In the genomic region with DNA sequence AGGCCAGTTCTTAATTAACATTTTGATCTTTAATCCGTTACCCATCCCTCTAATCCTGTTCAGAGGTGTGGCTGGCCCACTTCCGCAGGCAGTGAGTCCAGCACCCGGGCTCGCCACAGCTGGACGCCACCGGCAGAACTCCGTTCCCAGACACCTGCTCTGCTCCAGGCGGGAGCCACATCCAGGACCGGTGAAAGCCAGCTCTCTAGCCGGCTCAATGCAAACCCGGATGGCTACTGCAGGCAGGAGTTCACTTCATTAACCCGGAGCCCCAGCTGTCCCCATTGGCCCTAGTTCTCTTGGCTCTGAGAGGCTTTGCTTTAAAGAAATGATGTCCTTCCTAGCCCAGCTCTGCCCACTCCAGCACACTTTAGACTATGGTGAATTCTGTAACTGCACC, we compare ENCODE assay signal across 25 mouse cellular contexts.
DNase-seq lines count a peak whose midpoint lies in the region; ATAC-seq and TF ChIP-seq lines count a peak whose summit lies in the region.
"Had no signal": no experiment of that assay in that cellular context is flagged by ENCODE, and none has a peak within 500 bp of the region (broad histone marks: within the 10 kb centered on the region; RNA-seq: fewer than 3 reads in every experiment).

No protein-coding gene starts in this region.

- no peaks in the 10 kb centered on the region for H3K9me3 ChIP-seq in hindbrain, embryonic 13.5 days
- H3K9me3 ChIP-seq in hindbrain, embryonic 10.5 days, result no peaks in the 10 kb centered on the region
- H3K9me3 ChIP-seq in midbrain, embryonic 15.5 days, result no peaks in the 10 kb centered on the region
- H3K9me3 ChIP-seq: heart, embryonic 12.5 days; neural tube, embryonic 12.5 days had no signal

- no peak overlapping the region for H3K9ac ChIP-seq in hindbrain, embryonic 13.5 days
- no peak overlapping the region for H3K9ac ChIP-seq in midbrain, embryonic 15.5 days
- H3K9ac ChIP-seq: forebrain, postnatal 0 days; heart, embryonic 12.5 days; liver, embryonic 14.5 days; lung, embryonic 14.5 days; neural tube, embryonic 12.5 days had no signal

- no peak for TF ChIP-seq CTCF in lung, adult 2 months (IDR thresholded peaks at IDR 0.05; ENCODE audit: insufficient read depth, low read length)

- intact Hi-C loops in left cerebral cortex, postnatal 4 days (cut with DNase I), result no loop called here

- no peaks in the 10 kb centered on the region for H3K27me3 ChIP-seq in hindbrain, embryonic 13.5 days
- H3K27me3 ChIP-seq in hindbrain, embryonic 10.5 days (ENCODE audit: insufficient read depth, poor library complexity, severe bottlenecking), result no peaks in the 10 kb centered on the region
- no peaks in the 10 kb centered on the region for H3K27me3 ChIP-seq in midbrain, embryonic 15.5 days (replicated peaks)
- H3K27me3 ChIP-seq: CH12.LX; heart, embryonic 12.5 days; neural tube, embryonic 12.5 days had no signal

- H3K4me1 ChIP-seq in hindbrain, embryonic 13.5 days (replicated peaks), result peaks cover 58% of the 10 kb centered on the region
- H3K4me1 ChIP-seq in hindbrain, embryonic 10.5 days (replicated peaks), result peaks cover 83% of the 10 kb centered on the region
- peaks cover 32% of the 10 kb centered on the region for H3K4me1 ChIP-seq in midbrain, embryonic 15.5 days
- no peaks in the 10 kb centered on the region for H3K4me1 ChIP-seq in lung, adult 2 months (ENCODE audit: control insufficient read depth, insufficient read depth, low read length)

- no peak overlapping the region for H3K4me2 ChIP-seq in hindbrain, embryonic 13.5 days
- H3K4me2 ChIP-seq in midbrain, embryonic 15.5 days, result no peak overlapping the region
- H3K4me2 ChIP-seq: heart, embryonic 12.5 days; lung, embryonic 14.5 days; neural tube, embryonic 12.5 days had no signal

- no peak for TF ChIP-seq POLR2A in lung, adult 2 months (IDR thresholded peaks at IDR 0.05; ENCODE audit: borderline replicate concordance, extremely low read depth, low read depth, low read length)

- no peaks in the 10 kb centered on the region for H3K36me3 ChIP-seq in hindbrain, embryonic 13.5 days
- peaks cover 15% of the 10 kb centered on the region; the same call in 1 of the 2 replicates for H3K36me3 ChIP-seq in hindbrain, embryonic 10.5 days
- H3K36me3 ChIP-seq in midbrain, embryonic 15.5 days (replicated peaks), result no peaks in the 10 kb centered on the region
- H3K36me3 ChIP-seq: heart, embryonic 12.5 days; neural tube, embryonic 12.5 days had no signal

- H3K27ac ChIP-seq in hindbrain, embryonic 13.5 days, result no peak overlapping the region
- no peak overlapping the region for H3K27ac ChIP-seq in hindbrain, embryonic 10.5 days
- peak overlapping the region; percentile 45 for H3K27ac ChIP-seq in midbrain, embryonic 15.5 days
- H3K27ac ChIP-seq: heart, adult 2 months; liver, embryonic 14.5 days; neural tube, embryonic 12.5 days had no signal

- ATAC-seq in hindbrain, embryonic 13.5 days (ENCODE audit: low FRiP score), result 0 out of 2 replicates have a peak, but pooled peaks have one; percentile 29
- no peak for ATAC-seq in midbrain, embryonic 15.5 days (replicated peaks)
- ATAC-seq: activated CD4-positive, CD25-positive, alpha-beta regulatory T cell, adult 4 months; forebrain, postnatal 0 days; inflammation-experienced regulatory T-cells, adult 6 months had no signal

- 42% methylated on average over 12 of the region's 12 CpGs for WGBS in hindbrain, embryonic 13.5 days
- 60% methylated on average over 12 of the region's 12 CpGs for whole genome bisulfite sequencing in hindbrain, embryonic 10.5 days
- WGBS in midbrain, embryonic 15.5 days, result 21% methylated on average over 12 of the region's 12 CpGs
- 74% methylated on average over 12 of the region's 12 CpGs for WGBS in lung, adult 2 months

- no peak overlapping the region for H3K4me3 ChIP-seq in hindbrain, embryonic 13.5 days
- H3K4me3 ChIP-seq in hindbrain, embryonic 10.5 days, result no peak overlapping the region
- H3K4me3 ChIP-seq in midbrain, embryonic 15.5 days, result no peak overlapping the region
- no peak overlapping the region for H3K4me3 ChIP-seq in lung, adult 2 months (replicated peaks; ENCODE audit: extremely low read depth, low read depth, low read length)
- H3K4me3 ChIP-seq: heart, adult 2 months; heart, embryonic 12.5 days; myocyte; neural tube, embryonic 12.5 days had no signal

- peak; percentile 70 to 80 for DNase-seq in cerebellum, postnatal 10 days
- DNase-seq in cerebellum, adult 11 months, result no peak
- DNase-seq in hindbrain, embryonic 10.5 days (ENCODE audit: low spot score), result no peak
- DNase-seq in left cerebral cortex, postnatal 4 days, result peak; percentile 60
- DNase-seq in left cerebral cortex, adult 11 months (ENCODE audit: low spot score), result no peak
- no peak for DNase-seq in lung, adult 2 months
- DNase-seq: adrenal gland, adult 8-10 months; cerebellum, adult 9-11 months; forebrain, postnatal 0 days; heart, adult 2 months; heart, postnatal 4 days; kidney, adult 11 months; layer of hippocampus, postnatal 36 days; liver; lung, embryonic 14.5 days; lung, postnatal 14 days had no signal

Comparison
In these comparisons a context has a peak if more than half of its experiments do, and no peak if none do; other contexts are left out.
1. DNase-seq: peak in cerebellum, postnatal 10 days (2 of 2) and left cerebral cortex, postnatal 4 days (single experiment); none in cerebellum, adult 11 months (single experiment), hindbrain, embryonic 10.5 days (single experiment), left cerebral cortex, adult 11 months (single experiment) and lung, adult 2 months (single experiment).